Mouse (Mus musculus) urinary bladder, postnatal 25 days (tissue): ENCODE results near the gene Atg101.
A peak's percentile ranks its signal among the peaks of the same experiment; 100 is the strongest.

Experiments
- DNase-seq: peaks from one replicate; pipeline ENCODE4 v3.0.0; 2022; ENCODE audit warnings: low spot score

Atg101 gene

DNA sequence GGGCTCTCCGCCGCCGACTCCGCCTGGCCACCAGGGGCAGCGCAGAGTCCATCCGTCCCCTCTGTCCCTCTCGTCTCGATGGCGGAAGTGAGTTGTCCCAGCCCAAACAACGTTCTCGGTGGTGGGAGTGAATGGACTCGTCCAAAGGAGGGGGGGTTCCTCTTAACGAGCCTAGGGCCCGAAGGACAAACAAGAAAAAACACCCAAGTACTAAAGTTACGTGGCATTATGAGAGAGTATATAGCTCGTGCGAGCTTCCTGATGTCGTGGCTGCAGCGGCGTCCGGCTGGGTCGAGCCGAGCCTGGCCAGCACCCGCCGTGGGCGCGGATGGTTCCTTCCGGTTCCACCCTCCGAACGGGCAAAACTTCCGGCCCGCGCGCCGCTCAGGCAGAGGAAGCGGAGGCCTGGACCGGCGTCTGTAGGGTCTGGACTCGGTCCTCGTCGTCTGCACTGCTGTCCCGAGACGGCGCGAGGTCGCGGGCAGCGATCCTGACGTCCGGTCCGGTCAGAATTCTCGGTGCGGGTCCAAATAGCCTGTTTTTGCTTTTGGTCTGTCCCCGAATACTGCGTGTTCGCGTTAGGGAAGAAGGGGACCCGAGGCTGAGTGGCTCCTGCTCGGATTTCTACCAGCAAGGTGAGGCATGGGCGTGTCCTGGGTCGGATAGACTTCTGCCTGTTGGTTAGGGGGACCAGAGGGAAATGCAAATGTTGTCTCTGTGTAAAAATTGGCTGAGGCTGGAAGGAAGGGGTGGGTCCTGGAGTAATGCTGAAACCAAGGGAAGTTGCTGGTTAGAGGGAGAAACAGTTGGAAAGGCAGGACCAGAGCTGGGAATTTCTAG is at the start of gene Atg101:
TSS of gene Atg101 (plus strand) at position 362 of the 840 bp plus-strand sequence.
- peak; percentile 79 for DNase-seq

- DNase-seq = no peak
Observed at GRCm38 (mm10) chr15:101234611-101235341, 49.3 kb upstream of the Atg101 start.

DNA sequence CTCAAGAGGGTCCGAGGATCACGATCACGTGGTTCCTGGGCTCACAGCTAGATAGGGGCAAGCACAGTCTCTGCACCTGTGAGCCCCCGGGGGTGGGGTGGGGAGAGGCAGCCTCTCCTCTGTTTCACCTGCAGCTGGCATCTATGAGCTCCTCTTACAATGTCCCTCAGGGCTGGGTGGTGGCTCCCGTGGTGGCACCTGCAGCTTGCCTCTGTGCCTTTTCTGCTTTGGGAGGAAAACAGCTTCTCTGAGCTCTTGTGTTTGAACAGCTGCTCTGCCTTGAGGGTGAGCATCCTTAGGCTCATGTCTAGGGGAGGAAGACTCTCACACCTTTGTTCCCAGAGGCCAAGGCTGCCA is 48.8 kb upstream of the Atg101 start:
- no peak for DNase-seq

DNA sequence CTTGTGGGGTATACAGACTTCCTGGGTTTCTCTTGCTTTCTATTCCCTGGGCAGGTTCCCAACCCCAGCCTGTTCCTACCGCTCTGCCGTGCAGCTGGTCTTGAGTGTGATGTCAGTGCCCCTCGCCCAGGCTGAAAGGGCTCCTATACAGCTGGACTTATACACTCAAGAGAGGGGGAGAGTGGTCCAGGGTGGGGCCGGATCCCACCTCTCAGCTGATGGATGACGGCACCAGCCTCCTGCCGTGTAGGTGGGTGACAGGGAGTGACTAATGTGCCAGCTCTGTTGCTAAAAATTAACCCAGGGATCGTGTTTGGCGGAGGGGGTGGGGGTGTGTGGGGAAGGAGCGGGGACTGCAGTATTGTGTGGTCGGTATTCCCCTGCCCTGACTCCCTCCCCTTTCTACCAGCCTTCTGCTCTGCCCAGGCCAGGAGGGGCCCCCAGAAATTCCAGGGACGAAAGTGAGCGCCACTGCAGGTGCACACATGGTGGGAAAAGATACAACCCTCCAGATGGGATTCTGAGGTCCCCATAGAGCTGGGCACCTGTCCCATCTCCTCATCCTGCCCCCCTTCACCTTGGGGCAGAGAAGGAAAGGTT is 48.2 kb upstream of the Atg101 start:
- DNase-seq = no peak

GRCm38 (mm10) chr15:101236878-101237277 is 47.2 kb upstream of the Atg101 start:
- DNase-seq = peak; percentile 72

- peak; percentile 48 for DNase-seq
Observed at GRCm38 (mm10) chr15:101238885-101239511, 45.1 kb upstream of the Atg101 start.

GRCm38 (mm10) chr15:101239821-101240220 is 44.3 kb upstream of the Atg101 start:
- DNase-seq = no peak

DNA sequence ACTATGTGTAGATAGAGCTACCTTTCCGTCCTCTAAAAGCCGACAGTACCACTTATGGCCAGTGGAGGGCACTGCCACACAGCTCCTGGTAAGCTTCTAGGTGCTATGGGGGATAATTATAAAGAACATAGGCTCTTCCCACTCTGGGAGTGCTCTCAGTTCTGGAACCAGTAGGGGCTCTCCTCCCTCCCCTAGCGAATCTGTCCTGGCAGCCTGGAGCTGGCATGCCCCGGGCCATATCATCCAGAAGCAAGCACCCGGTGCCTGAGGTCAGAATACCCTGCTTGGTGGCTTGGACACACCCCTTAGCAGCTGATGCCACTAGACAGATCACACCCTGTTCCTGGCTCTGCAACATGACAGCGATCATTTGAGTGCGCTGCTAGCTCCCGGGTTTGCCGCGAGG is 43.3 kb upstream of the Atg101 start:
- DNase-seq = peak; percentile 80

GRCm38 (mm10) chr15:101241236-101241635 is 42.8 kb upstream of the Atg101 start:
- no peak for DNase-seq

DNA sequence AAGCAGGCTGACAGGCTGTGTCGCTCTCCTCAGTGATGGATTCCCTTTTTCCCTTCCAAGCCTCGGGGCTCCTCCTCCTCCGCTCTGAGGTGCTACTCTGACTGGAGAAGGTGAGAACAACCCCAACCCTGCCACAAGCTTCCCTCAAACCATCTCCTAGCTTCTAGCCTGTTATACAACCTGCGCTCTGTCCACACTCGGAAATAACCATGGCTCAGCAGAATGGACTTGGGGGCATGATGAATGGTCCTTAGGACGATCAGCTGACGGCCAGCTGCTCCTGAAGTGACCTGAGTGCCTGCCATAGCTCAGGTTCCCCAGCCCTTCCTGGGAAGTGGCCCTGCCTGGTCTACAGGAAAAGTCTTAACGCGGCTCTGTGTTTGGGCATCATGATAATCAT is 42.2 kb upstream of the Atg101 start:
- no peak for DNase-seq

GRCm38 (mm10) chr15:101242645-101243044 is 41.4 kb upstream of the Atg101 start:
- peak; percentile 54 for DNase-seq

DNA sequence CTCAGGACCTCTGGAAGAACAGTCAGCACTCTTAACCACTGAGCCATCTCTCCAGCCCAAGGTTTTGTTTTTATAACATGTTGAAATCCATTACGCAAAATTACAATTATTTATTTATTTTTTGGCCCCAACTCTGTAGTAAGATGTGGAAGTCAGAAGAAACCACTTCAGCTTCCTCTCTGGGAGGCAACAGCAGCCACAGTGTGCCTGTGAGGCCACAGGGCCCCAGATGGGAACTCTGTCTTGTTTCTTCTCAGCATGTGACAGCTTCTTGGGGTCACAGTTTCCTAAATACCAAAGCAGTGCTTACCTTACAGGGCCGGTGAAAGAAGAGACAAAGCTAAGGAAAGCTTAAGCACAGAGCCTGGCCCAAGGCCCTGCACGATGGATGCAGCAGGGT is 40.1 kb upstream of the Atg101 start:
- DNase-seq = no peak

- DNase-seq = peak; percentile 86
Observed at GRCm38 (mm10) chr15:101246231-101247154, 37.6 kb upstream of the Atg101 start.

GRCm38 (mm10) chr15:101247155-101247498 is 36.9 kb upstream of the Atg101 start:
- DNase-seq = no peak

GRCm38 (mm10) chr15:101248029-101248710 is 35.9 kb upstream of the Atg101 start:
- no peak for DNase-seq

GRCm38 (mm10) chr15:101250220-101250800 is 33.8 kb upstream of the Atg101 start:
- no peak for DNase-seq

DNA sequence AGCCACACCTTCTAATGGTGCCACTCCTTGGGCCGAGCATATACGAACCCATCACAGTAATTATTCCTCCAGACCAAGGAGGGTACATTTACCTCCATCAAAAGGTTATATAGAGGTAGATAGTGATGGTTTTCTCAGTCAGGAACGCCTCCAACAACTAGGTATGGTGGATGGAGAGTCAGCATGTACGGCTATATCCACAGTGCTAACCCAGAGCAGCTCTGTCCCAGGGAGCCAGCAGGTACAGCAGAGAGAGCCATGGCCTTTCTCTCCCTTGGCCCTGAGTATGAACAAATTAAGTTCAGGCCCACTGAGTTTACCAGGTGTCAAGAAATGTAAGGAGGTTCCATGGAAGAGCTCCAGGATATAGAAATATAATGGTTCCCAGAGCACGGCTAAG is 32.1 kb upstream of the Atg101 start:
- no peak for DNase-seq

- DNase-seq = no peak
Observed at GRCm38 (mm10) chr15:101252614-101253013, 31.5 kb upstream of the Atg101 start.

- DNase-seq = no peak
Observed at GRCm38 (mm10) chr15:101253563-101253885, 30.5 kb upstream of the Atg101 start.
